Mouse (Mus musculus) gastrocnemius, adult 8-10 months (tissue): ENCODE measurements around the gene Slc22a23. TPM values are rescaled to one million over a fixed set of nuclear protein-coding genes. Genes with fewer than 3 reads are reported as not detected.

Experiments used
- DNase-seq, 2 experiments: peaks; one replicate each; pipeline ENCODE4 v3.0.0; 2022; ENCODE audit warnings: low spot score in 2 of 2
- total RNA-seq, 4 experiments: library from RNA; stranded (reverse); gene quantifications; 2 replicates each; pipeline ENCODE4 v1.2.4; 2022

Gene Slc22a23
- total RNA-seq, 4 experiments from 2014 or later = 6.1 to 12.3 (median 8.7) TPM

DNA sequence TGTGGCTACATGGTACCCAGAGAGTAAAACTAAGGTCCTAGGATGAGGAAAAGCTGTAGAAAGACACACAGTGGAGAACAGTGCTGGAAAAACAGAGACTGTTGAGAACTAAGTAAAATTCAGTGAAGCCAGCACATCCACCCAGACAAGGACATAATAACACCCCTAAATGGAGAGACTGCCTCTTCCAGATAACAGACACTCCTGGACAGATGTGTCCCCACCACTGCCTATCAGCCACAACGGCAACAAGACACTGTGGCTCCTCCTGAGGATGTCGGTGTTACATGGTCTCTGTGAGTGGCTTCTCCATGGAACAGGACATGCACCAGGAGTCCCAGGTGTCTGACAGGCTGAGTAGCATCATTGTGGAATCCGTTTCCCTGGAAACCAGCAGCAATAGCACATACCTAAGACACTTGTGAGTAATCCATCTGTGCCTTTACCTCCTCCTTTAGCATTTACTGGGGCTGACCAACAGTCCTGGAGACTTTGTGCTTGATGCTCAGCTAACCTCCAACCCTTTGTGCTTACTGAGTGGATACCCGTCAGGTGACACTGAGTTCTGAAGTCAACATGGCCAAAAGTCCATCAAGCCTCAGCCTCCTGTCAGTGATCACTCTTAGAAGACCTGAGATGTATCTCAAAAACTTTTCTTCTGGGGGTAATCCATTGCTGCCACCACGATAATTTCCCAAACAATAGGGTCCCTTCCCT is 73.9 kb downstream of the Slc22a23 start:
- DNase-seq = no peak

DNA sequence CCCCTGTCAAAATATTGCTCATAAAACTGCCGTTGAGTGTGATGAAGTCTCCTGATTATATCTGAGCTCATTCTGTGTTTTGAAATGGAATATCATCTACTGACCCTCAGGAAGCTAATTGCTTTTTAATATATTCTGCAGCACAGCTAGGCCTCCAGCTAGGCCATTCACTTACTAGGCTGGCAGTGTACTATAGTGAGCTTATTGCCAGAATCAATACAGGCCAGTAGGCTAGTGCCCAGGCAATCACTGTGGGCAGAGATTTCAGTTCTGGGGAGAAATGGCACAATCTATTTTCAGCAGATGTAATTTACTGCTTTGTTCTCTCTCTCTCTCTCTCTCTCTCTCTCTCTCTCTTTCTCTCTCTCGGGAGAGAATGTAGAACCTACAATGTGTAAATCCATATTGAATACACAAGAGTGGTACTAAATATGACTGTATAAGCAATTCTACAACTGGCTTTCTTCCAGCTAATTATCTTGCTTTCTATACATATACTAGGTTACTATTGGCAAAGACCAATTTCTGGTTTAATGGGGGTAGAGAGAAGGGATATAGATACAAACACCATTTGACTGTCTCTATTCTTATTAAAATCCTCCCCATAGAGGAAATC is 75.5 kb downstream of the Slc22a23 start:
- DNase-seq = no peak

DNA sequence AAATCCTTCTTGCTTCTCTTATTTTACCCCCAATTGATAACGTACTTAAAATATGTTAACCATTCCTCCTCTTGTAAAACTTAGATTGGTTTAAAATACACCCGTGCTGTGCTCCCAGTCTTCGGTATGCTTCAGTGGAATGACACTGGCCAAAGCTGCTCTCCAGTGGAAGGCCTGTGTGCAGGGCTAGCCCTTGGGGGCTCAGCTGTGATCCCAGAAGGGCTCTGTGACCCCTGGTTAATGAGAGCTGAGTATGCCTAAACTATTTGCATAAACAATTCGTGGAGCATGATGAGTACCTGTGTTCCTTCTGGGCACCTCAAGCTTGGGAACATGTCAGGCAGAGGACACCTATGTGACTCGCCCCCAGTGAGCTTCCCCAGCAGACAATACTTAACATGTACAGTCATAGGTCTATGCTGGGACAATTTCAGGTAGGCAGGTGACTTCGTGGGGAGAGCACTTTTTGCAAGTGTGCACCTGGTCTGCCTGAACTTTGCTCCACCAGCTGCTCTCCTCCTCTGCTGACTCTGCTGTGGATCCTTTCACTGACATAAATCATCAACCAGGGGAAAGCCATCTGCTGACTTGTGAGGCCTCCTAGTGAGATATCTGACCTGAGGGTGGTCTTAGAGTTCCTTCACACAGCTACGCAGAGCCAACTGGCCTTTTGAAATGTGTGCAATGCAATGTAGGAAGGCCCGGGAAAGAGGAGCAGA is 77.9 kb downstream of the Slc22a23 start:
- no peak for DNase-seq

DNA sequence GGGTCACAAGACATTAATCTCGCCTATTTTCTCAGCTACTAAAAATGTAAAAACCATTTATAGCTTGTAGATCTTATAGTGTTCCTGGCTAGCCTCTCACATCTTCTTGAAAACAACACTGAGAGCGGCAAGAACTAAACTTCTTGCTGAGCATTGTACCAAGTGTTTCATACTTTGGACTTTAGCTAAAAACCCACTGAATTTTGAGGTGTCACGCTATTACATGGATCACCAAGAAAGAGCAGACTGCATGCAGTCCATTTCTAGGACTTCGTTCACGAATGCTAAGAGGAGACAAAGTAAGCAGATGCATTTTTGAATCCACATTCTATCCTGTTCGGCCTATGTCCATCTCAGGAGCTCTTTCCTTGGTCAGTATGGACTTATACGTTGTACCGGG is 78.9 kb downstream of the Slc22a23 start:
- DNase-seq = no peak

DNA sequence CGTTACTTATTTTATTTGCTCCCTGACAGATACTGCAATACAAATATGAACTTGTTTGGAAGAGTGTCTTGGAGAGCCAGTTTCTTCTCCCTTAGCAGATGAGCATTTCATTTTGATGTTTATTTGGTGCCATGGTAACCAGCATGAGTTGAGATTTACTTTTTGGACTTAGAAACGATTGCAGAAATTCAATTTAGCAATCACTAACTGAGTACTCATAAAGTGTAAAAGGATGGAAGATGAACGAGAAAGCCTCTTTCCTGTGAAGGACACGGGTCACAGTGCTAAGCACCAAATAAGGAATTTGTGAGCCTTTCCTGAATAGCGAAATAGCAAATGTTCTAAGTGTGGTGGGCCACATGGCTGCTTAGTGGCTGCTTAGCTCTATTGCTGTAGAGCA is 79.4 kb downstream of the Slc22a23 start:
- DNase-seq = no peak

DNA sequence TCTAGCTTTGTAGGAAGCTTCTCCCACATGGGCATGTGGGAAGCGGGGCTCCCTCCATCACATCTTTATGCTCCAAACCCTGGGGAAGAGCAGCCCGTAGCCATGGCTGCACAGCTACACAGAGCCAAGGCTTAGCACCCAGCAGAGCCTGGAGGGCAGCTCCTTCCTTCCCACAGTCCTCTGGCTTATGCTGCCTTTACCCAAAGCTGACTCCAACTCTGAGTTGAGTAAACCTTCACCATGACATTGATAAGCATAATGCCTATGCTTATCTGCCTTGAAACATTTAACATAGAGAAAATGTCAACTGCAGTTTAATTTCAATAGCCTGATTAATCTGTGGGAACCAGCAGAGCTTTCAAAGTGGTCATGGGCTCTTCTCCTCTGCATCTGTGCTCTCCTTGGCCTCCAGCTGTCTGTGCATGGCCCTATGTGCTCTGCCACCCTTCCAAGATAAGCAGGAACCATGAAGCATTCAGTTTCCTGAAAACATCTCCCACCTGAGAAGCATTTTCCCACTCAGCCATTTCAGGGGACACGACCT is 79.9 kb downstream of the Slc22a23 start:
- DNase-seq = no peak

DNA sequence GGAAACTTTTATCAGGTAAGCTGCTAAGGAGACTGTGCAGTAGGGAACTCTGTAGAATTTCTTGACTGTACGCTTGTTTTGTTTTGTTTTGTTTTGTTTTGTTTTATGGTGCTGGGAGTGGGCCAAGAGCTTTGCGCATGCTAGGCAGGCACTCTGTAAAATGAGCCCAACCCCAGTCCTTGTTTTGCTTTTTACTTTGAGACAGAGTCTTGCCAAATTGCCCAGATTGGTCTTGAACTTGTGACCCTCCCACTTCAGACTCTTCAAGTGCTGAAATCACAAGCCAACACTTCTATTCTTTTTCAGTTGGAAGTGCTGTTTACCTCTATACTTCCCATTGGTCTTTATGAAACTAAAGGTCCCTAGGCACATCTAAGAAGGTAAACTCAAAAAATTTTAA is 80.5 kb downstream of the Slc22a23 start:
- no peak for DNase-seq

DNA sequence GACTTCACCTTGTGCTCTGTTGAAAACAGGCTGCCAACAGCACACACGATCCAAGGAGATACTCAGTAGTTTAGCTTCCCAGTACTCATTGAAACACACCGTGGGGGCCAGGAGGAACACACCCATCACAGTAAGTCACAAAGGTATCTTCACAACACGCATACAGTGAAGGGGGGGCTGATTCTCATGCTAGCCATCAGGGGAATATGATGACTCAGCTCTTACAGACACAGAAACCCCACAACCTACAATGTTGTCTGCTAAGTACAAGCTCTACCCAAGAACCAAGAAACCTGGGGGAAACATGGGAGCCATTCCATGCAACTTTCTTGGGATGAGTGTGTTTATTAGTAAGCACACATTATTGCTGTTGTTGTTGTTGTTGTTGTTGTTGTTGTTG is 86.2 kb downstream of the Slc22a23 start:
- DNase-seq = no peak

DNA sequence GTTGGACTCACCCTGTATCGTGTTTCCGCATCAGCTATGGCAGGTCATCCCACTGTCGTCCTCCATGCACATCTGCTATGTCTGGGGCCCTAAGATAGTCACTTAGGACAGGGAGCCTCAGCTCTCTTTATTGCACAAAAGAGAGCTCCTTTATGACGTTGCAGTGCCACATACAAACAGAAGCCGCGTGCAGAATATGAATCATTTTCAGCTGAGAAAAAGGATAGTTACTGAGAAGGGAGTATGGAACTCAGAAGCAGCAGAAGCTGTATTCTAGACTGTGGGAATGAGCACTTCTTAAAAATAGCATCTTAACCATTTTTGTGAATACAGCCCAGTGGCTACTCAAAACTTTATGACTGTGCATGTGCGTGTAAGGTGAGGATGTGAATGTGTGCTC is 87.8 kb downstream of the Slc22a23 start:
- DNase-seq = no peak

DNA sequence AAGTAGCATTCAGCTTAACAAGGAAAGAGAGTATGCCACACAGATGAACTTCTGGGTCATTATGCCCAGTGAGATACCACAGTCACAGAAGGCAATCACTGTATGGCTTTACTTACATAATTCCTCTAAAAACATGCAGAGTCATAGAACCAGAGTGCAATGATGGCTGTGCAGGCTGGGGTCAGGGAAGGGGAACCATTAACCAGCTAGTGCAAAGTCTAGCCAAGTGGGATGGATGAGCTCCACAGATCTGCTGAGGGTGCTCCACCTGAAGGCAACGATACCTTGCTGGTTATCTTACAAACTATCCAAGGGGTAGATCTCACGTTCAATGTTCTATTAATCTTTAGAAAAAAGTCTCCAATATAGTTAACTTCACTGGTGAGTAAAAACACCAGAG is 88.3 kb downstream of the Slc22a23 start:
- no peak for DNase-seq

DNA sequence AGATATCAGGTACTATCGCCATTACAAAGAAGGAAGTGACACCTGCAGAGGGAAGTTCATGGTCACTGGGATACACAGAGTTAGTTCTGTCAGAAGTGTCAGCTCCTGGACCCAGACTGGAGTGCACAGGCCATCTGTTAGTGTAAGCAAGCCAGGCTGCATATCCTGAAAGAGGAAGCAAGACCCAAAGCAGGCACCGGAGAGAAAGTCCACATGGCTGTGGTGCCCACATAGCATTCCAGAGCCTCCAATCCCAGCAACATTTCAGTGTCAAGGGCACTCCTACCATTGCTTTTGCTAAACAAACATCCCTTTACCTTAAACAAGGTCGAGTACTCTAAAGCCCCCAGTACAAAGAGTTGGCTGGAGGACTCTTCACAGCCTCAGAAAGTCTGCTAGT is 89.7 kb downstream of the Slc22a23 start:
- DNase-seq = peak in 1 of 2 experiments; percentile 7

DNA sequence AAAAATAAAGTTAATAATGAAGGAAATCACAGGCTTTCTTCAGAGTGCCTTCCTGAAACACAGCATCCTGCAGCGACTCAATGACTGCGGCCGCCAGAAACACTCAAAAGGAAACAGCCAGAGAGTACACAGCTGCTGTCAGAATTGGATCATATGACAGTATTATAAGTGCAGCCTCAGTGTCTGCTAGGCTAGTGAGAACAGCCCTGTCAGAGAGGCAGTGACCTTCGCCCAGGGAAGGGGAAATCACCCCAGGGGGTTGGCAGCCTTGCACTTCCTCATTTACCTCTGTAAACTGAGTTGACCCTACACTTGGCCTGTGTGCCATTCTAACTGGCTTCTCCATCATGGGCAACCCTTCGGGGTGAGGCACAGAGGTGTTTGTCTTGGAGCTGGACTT is 90.3 kb downstream of the Slc22a23 start:
- DNase-seq = peak; percentile 43 to 55

DNA sequence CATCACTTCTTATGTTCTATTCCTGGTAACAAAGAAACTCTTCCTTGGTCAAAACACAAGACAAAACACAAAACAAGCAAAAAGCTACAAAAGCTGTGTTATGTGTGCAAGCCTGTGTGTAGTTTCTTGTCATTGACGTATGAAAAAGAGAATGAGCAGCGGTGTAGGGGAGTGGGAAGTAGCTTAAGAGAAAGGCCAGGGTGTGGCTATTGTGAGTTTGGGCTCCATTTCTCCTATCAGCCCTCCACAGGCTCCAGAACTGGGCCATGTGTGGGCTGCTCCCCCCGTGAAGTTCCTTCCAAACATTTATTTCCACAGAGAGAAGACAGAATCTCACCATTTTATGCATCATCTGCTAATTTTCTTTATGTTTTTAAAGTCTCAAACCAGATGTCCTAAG is 91.2 kb downstream of the Slc22a23 start:
- DNase-seq = no peak

DNA sequence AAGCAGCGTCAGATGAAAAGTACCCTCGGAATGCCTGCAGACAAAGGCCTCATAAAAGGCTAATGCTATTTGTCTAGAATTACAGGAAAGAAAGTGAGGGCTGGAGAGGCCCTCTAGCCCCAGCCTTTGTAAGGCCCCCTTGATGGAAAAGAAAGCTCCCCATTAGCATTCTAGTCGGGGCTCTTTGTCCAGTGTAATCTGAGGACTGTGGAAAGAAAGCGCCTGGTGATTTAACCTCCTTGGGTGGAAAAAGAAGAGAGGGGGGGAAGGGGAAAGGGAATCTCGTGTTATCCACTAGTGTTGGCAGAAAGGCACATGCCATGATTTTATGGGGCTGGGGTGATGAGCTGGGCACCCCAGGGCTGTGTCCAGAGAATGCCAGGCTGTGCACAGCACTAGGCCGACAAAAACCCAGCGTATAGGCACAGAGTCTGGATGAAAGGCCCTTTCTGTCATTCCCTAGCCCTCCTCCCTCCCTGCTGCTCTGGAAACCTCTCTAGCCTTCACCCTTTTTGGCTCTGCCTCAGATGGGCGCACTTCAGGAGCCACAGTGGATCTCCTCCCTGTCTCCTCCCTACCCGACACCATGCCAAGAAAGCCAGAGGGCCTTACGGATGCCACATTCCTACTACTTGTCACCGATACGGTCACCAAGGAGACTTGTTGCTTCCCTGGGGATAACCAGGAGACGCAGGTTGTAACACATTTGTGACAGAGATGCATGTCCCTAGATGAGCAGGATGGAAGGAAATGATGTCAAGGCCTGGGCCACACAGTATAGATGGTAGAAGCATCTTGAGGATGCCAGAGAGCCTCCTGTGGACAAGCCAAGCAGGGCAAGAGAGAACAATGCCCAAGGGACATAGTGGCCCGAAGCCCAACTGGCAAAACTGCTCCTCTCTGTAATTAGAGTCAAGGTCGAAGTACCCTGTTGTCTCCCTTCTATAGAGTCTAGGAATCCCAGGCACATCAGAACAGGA is 95.8 kb downstream of the Slc22a23 start:
- DNase-seq = no peak

DNA sequence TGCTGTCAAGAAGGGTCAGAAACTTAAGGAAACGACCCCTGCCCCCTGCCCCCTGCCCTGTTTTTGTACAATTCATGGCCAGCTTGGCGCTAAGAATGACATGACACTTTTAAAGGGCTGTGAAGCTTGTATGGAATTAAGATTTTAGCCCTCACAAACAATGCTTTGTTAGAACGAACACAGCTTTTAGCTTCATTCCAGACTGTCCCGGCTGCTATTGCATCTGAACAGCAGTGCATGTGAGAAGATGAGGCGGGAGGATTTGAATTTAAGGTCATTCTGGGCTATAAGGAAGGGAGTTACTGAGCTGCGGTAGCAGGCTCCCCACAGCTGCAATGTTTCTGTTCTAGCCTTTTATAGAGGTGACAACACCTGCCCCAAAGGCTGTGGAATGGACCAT is 96.9 kb downstream of the Slc22a23 start:
- no peak for DNase-seq

DNA sequence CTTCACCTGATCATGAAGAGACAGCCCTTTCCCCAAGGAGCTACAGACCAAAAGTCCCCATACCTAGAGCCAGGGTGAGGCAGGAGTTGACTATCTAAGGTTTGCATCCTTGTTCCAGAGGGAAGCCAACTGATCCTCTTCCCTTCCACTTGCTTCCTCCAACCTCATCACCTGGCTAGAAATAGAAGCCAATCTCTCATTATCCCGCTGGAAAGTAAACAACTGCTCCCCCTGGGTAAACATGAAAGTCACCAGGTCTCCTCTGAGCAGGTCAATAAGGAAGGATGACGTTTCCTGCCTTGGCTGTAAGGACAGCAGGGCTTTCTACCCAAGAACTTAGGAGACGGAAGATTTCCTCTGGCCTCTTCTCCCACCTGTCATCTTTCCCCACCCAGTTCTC is 98.2 kb downstream of the Slc22a23 start:
- no peak for DNase-seq

DNA sequence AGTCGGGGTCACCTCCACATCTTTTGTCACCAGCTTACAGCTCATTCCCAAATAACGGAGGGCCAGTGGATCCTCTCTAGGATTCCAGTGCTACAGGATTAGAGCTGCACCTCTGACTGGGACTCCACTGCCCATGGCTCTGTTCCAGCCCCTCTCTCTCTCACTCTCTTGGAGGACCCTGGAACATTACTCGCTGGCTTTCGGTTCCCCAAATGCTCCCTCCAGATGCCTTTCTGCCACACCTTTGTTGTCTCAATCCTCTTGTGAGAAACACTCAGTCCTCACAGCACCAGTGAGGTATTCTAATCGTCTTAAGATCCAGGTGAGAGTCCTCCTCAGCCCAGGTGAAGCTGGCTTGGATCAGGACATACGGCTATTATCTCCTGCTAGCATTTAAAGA is 99.8 kb downstream of the Slc22a23 start:
- no peak for DNase-seq

DNA sequence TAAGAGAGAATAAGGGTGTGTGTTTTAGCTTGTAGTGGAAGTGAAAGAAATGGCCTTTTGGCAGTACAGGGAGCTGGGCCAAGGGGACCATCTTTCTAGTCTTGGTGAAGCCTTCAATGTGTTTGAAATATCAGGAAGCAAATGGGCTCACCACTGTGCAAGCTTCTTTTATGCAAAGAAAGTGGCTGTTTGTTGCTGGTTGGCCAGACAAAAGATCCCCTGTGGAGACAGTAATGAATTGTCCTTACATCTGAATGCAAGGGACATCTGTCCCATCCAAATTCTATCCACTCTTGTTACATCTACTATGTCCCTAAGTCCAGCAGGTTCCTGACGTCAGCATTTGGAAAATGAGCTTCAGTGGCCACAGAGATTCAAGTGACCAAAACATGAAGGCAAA is 100.8 kb downstream of the Slc22a23 start:
- no peak for DNase-seq

DNA sequence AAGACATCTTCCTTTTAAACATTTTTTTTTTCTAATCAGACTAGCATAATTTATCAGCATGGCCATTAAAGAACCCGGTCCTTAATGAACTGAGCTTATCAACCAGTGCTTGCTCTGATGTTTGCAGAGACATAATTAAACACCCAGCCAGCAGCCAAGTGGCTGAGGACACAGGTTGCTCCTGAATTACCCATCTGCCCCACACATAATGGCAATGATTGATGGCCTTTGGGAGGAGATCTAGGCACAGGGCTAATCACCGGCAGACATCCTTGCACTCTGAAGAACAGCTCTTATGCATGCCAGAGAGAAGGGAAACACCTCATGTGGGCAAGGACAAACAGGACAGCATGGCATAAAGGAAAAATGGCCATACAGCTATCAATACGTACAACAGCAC is 102.8 kb downstream of the Slc22a23 start:
- no peak for DNase-seq

DNA sequence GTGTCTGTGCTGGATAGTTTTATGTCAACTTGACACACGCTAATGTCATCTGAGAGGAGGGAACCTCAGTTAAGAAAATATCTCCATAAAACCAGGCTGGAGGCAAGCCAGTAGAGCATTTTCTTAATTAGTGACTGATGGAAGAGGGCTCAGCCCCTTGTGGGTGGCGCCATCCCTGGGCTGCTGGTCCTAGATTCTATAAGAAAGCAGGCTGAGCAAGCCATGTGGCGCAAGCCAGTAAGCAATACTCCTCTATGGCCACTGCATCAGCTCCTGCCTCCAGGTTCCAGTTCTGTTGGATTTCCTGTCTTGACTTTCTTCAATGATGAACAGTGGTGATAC is 104.9 kb downstream of the Slc22a23 start:
- no peak for DNase-seq

DNA sequence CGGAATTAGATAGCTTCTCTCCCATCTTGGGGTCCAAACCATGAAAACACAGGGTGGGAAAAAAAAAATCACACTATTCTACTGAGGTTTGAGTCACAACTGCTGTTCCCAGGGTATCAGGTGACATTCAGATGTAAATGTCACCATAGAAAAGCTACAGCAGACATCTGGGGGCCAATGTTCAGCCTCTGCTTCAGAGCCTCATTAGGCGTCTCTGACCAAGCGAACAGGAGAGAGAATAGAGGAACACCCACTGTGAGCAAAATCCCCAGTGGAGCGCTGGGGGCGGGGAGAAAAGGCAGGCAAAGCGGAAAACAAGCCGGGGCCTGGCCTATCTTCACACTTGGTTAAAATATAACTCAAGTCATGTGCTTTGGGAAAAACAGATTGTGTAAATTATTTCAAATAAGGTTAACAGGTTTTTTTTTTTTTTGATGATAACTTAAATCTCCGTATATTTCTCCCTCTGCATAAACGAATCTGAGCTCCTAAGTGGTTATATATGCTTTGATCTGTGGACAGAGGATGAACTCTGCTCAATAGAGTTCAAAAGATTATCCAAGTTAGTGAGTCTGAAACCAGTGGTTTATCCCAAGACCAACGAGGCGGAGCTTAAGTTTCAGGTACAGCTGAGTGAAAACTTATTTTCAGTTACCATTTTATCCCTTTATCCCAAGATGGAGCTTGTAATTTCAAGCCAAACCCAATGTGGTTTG is 105.5 kb downstream of the Slc22a23 start:
- DNase-seq = no peak
